In genomic region chr2:37430593-37431464, GRCm38 (mm10) we compare ENCODE assay signal across 8 mouse cellular contexts. TPM values are rescaled to one million over a fixed set of nuclear protein-coding genes. Genes with fewer than 3 reads are reported as not detected.
DNase-seq lines count a peak whose midpoint lies in the region; ATAC-seq and TF ChIP-seq lines count a peak whose summit lies in the region.

No protein-coding gene starts in this region.

- WGBS in lung, embryonic 15.5 days = under 1% methylated on average over 38 of the region's 38 CpGs
- under 1% methylated on average over 38 of the region's 38 CpGs for WGBS in olfactory bulb, adult 2 months

- H3K36me3 ChIP-seq in lung, embryonic 15.5 days = peaks cover 18% of the 10 kb centered on the region

- peak overlapping the region; percentile 82 for H3K9ac ChIP-seq in lung, embryonic 15.5 days

- peak overlapping the region; percentile 96 for H3K27ac ChIP-seq in lung, embryonic 15.5 days
- H3K27ac ChIP-seq in olfactory bulb, adult 2 months (ENCODE audit: insufficient read depth, low read depth, low read length) = peak overlapping the region; percentile 83

- no peaks in the 10 kb centered on the region for H3K27me3 ChIP-seq in lung, embryonic 15.5 days

- ATAC-seq in hematopoietic stem cell, adult 5-6 weeks (replicated peaks in 1 of 2; ENCODE audit: insufficient read depth in 1 of 2, low FRiP score in 2 of 2, low TSS enrichment in 1 of 2, low read depth in 1 of 2, poor library complexity in 2 of 2, severe bottlenecking in 2 of 2) = peak; percentile 95 to 96
- peak; percentile 95 for ATAC-seq in lung, embryonic 15.5 days (ENCODE audit: borderline replicate concordance, extremely low read depth, low FRiP score, low TSS enrichment)

- peak; percentile 95 for DNase-seq in MN1 (ENCODE audit: low spot score)
- DNase-seq in cerebellum, adult 9-10 months = peak; percentile 87
- DNase-seq in forelimb bud, embryonic 11.5 days (ENCODE audit: low read depth, low spot score) = peak; percentile 81
- peak; percentile 57 for DNase-seq in layer of hippocampus, adult 9-10 months (ENCODE audit: low spot score)
- peak; percentile 62 to 79 for DNase-seq in thymus, adult 18-20 months

- H3K9me3 ChIP-seq in lung, embryonic 15.5 days = no peaks in the 10 kb centered on the region

- H3K4me1 ChIP-seq in lung, embryonic 15.5 days = peaks cover 22% of the 10 kb centered on the region
- no peaks in the 10 kb centered on the region for H3K4me1 ChIP-seq in olfactory bulb, adult 2 months (ENCODE audit: control insufficient read depth, insufficient read depth, low read length)

- H3K4me3 ChIP-seq in lung, embryonic 15.5 days = peak overlapping the region; percentile 87
- peak overlapping the region; percentile 74 for H3K4me3 ChIP-seq in olfactory bulb, adult 2 months (ENCODE audit: insufficient read depth, low read depth, low read length)

- no peak for TF ChIP-seq CTCF in olfactory bulb, adult 2 months (IDR thresholded peaks at IDR 0.05; ENCODE audit: insufficient read depth, low read depth, low read length)

- peak overlapping the region; percentile 63 for H3K4me2 ChIP-seq in lung, embryonic 15.5 days

- TF ChIP-seq POLR2A in olfactory bulb, adult 2 months (IDR thresholded peaks at IDR 0.05; ENCODE audit: insufficient read depth, low read depth, low read length) = peak; percentile 47

RNA-seq across cellular contexts. Expression of gene Rc3h2, which starts 8.1 kb away (rescaled TPM):
- total RNA-seq in hematopoietic stem cell, adult 5-6 weeks (2017) = 46.2 and 64.5 TPM in 2 replicates
- 12.0 and 13.8 TPM in 2 replicates for polyA plus RNA-seq in lung, embryonic 15.5 days (2015; fragmentation: Nextera tagmentation; extraction: Ambion mirVana)
- polyA plus RNA-seq in olfactory bulb, adult 2 months (2012; ENCODE audit: insufficient read depth, insufficient read length, low replicate concordance, missing spikeins) = 57.9 TPM in 1 of 2 replicates, not detected in the other

RNA-seq across cellular contexts. Expression of gene Zbtb26, which starts 12.1 kb away (rescaled TPM):
- total RNA-seq in hematopoietic stem cell, adult 5-6 weeks (2017) = 14.3 and 14.8 TPM in 2 replicates
- polyA plus RNA-seq in lung, embryonic 15.5 days (2015; fragmentation: Nextera tagmentation; extraction: Ambion mirVana) = 6.8 TPM in 2 replicates
- not detected in 2 replicates for polyA plus RNA-seq in olfactory bulb, adult 2 months (2012; ENCODE audit: insufficient read depth, insufficient read length, low replicate concordance, missing spikeins)

RNA-seq across cellular contexts. Expression of gene Zbtb6, which starts 12.1 kb away (rescaled TPM):
- 27.0 and 28.9 TPM in 2 replicates for total RNA-seq in hematopoietic stem cell, adult 5-6 weeks (2017)
- 6.0 and 6.6 TPM in 2 replicates for polyA plus RNA-seq in lung, embryonic 15.5 days (2015; fragmentation: Nextera tagmentation; extraction: Ambion mirVana)
- polyA plus RNA-seq in olfactory bulb, adult 2 months (2012; ENCODE audit: insufficient read depth, insufficient read length, low replicate concordance, missing spikeins) = not detected in 2 replicates

RNA-seq across cellular contexts. Expression of gene Rabgap1, which starts 12.2 kb away (rescaled TPM):
- total RNA-seq in hematopoietic stem cell, adult 5-6 weeks (2017) = 58.7 and 83.3 TPM in 2 replicates
- polyA plus RNA-seq in lung, embryonic 15.5 days (2015; fragmentation: Nextera tagmentation; extraction: Ambion mirVana) = 38.2 and 42.9 TPM in 2 replicates
- polyA plus RNA-seq in olfactory bulb, adult 2 months (2012; ENCODE audit: insufficient read depth, insufficient read length, low replicate concordance, missing spikeins) = not detected in 2 replicates

Comparison
In these comparisons a context has a peak if more than half of its experiments do, and no peak if none do; other contexts are left out.
1. Peak in every context shown above with its lines: DNase-seq, ATAC-seq, H3K4me3 ChIP-seq and H3K27ac ChIP-seq.